Mouse (Mus musculus) embryo, embryonic 10 days (tissue): ENCODE results near the gene Kpna3.

Source experiments
- DNase-seq: peaks from one replicate; pipeline ENCODE4 v3.0.0-alpha.2; 2015; ENCODE audit warnings: low spot score

The Kpna3 gene

GRCm38 (mm10) chr14:61320765-61321164 lies 118.9 kb downstream of the Kpna3 start:
- DNase-seq = no peak

- peak; percentile 74 for DNase-seq
Measured at GRCm38 (mm10) chr14:61316861-61317260, 122.8 kb downstream of the Kpna3 start.
